Mouse (Mus musculus) CD4-positive, CD25-positive, alpha-beta regulatory T cell, adult 4 months (primary cell): ENCODE results near the gene Msantd2. TPM values are rescaled to one million over a fixed set of nuclear protein-coding genes. Genes with fewer than 3 reads are reported as not detected.

Source experiments
- ATAC-seq: one replicate; pipeline ENCODE4 v1.8.0; 2017
- polyA plus RNA-seq, 2 experiments: library from polyadenylated mRNA; unstranded; fragments of 100-300 nt; shearing (Covaris generic); gene quantifications; one replicate each; pipeline ENCODE4 v1.2.1; 2017

Msantd2 gene
- polyA plus RNA-seq, 2 experiments from 2014 or later = 8.3 to 13.7 TPM

DNA sequence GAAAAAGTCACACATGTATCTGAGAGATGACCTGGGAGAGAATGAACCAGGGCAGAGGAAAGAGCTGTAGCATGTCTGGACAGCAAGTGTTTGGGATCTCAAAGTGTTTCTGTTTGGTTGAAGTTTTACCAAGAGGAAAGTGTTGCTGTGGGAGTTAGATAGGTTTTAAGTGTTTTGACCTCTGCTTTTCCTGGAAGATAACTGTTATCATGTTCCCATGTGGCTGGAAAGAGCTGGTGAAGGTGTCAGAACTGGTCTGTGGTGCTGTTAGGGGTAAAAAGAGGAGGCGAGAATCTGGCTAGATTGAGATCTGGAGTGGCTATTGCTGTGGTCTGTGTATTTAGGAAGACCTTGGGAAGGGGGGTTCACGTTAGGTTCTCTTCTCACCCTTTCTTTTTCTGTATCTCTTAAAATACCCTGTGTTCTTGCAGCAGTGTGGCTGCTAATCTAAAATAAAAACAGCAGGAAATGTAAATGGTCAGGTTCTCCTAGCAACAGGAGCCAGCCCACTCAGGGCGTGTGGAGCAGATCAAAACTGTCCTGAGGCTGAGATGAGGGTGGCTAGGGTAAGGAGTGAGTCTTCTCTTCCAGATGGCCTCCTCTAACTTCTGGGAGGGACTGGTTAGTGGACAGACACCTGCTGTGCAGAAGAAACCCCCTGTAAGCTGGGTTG is 83.2 kb downstream of the Msantd2 start:
- no peak for ATAC-seq

Other genes with a start within 250 kb of the Msantd2 start
- gene Slc37a2, start 233.6 kb upstream of the Msantd2 start, polyA plus RNA-seq = 1 to 10 TPM; 2.4 to 3.6 TPM
- gene Ccdc15, start 140.9 kb upstream of the Msantd2 start, polyA plus RNA-seq = 10 to 100 TPM in 1 of 2 experiments, 1 to 10 TPM in 1; 6.8 to 10.3 TPM
- gene Hepacam, start 122.0 kb upstream of the Msantd2 start, polyA plus RNA-seq = not detected
- gene Robo4, start 87.4 kb upstream of the Msantd2 start, polyA plus RNA-seq = not detected
- not detected for gene Robo3, start 56.1 kb upstream of the Msantd2 start, polyA plus RNA-seq
- gene Esam, start 38.8 kb downstream of the Msantd2 start, polyA plus RNA-seq = not detected
- not detected for gene Vsig2, start 49.9 kb downstream of the Msantd2 start, polyA plus RNA-seq
- under 1 TPM; 0.51 to 0.86 TPM for gene Nrgn, start 63.6 kb downstream of the Msantd2 start, polyA plus RNA-seq
- gene Siae, start 66.4 kb downstream of the Msantd2 start, polyA plus RNA-seq = 10 to 100 TPM; 17.2 to 17.7 TPM
- under 1 TPM in 1 of 2 experiments, not detected in 1; 0.97 TPM for gene Spa17, start 124.4 kb downstream of the Msantd2 start, polyA plus RNA-seq
- gene Tbrg1, start 168.0 kb downstream of the Msantd2 start, polyA plus RNA-seq = 100 to 1,000 TPM; 201 to 217 TPM
- not detected for gene Panx3, start 179.9 kb downstream of the Msantd2 start, polyA plus RNA-seq
- gene Olfr160, start 226.9 kb downstream of the Msantd2 start, polyA plus RNA-seq = under 1 TPM in 1 of 2 experiments, not detected in 1; 0.13 TPM